Mouse (Mus musculus) cortical plate, adult 2 months (tissue): ENCODE results near the gene Polr3e.

ENCODE experiments used
- CTCF ChIP-seq: fragments of 200-500 bp; IDR thresholded peaks from 2 replicates; pipeline ENCODE4 v1.5.1; 2011; ENCODE audit warnings: mild to moderate bottlenecking, control low read depth, low read length; ENCODE audit not compliant: insufficient read depth; ENCODE audit errors: extremely low read depth
- POLR2A ChIP-seq: fragments of 200-500 bp; IDR thresholded peaks from 2 replicates; pipeline ENCODE4 v1.6.1; 2011; ENCODE audit warnings: mild to moderate bottlenecking, low read length, control low read depth; ENCODE audit not compliant: insufficient read depth; ENCODE audit errors: extremely low read depth

DNA sequence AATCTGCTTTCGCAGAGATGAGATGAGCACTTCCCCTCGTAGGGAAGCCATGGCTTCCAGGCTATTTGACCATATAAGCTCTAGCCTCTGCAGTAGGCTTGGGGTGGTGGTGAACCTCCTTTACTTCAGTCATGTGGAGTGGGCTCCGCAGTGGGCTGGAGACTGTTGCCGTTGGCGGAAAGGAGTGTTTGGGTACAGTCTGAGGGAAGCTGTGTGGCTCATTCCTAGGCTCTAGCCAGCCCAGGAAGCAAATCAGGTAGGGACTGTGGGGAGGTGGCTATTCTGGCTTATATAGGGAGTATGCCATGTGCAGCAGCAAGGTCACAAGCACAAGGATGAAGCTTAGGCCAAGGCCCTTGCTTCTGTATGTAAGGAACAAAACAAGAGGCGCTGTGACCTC is 23.7 kb downstream of the Polr3e start:
- TF ChIP-seq CTCF (no peak), POLR2A (no peak)
